Mouse (Mus musculus) heart, adult 2 months (tissue): ENCODE data around the gene Aatk.

Experiments
- CTCF ChIP-seq: fragments of 200-600 bp; IDR thresholded peaks from 2 replicates; pipeline ENCODE4 v1.8.1; 2022; ENCODE audit warnings: antibody characterized with exemption, mild to moderate bottlenecking, moderate library complexity
- EP300 ChIP-seq: fragments of 200-500 bp; IDR thresholded peaks from 2 replicates; pipeline ENCODE4 v1.6.1; 2011; ENCODE audit warnings: low read depth, low read length, control low read depth; ENCODE audit not compliant: insufficient read depth
- POLR2A ChIP-seq: fragments of 200-500 bp; IDR thresholded peaks from 2 replicates; pipeline ENCODE4 v1.6.1; 2011; ENCODE audit warnings: mild to moderate bottlenecking, low read depth, low read length, control low read depth; ENCODE audit not compliant: insufficient read depth

DNA sequence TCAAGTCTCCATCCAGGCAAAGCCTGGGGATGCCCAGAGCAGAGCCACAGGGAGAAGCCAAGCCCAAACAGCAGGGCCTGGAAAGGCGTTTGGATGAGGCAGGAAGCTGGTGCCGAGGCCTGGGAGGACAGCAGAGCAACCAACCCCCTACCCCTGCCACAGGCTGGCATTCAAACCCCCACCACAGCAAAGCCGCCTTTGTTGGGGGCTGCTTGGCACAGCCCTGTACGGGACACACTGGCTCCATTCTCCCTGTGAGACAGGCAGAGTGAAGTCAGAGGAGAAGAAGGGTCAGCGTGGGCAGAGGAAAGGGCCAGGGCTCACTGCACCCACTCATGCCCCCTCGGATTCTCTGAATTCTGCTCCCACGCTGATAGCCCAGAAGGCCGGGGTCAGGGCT, 30.0 kb downstream of the Aatk start:
- TF ChIP-seq POLR2A (no peak), CTCF (no peak), EP300 (no peak)
